23 mouse cellular contexts compared by ENCODE assay signal in genomic region chr9:109200349-109200748, GRCm38 (mm10). TPM values are rescaled to one million over a fixed set of nuclear protein-coding genes. Genes with fewer than 3 reads are reported as not detected.
"Had no signal": no experiment of that assay in that cellular context is flagged by ENCODE, and none has a peak within 500 bp of the region (broad histone marks: within the 10 kb centered on the region; RNA-seq: fewer than 3 reads in every experiment).

No protein-coding gene starts in this region.

- DNase-seq: kidney, adult 11 months; kidney, adult 9 months; kidney, postnatal 10 days; kidney, postnatal 4 days; liver; lung, embryonic 14.5 days; lung, postnatal 10 days; retina, postnatal 1 day; right cerebral cortex, postnatal 14 days; thymus, postnatal 36 days had no signal

- H3K4me3 ChIP-seq: layer of hippocampus, adult 2 months; limb, embryonic 12.5 days; liver, embryonic 15.5 days; midbrain, embryonic 13.5 days; myocyte; neural tube, embryonic 15.5 days had no signal

- ATAC-seq: midbrain, embryonic 13.5 days had no signal

- H3K27ac ChIP-seq: layer of hippocampus, adult 2 months; limb, embryonic 12.5 days; liver, embryonic 15.5 days; macrophage; midbrain, embryonic 13.5 days; neural tube, embryonic 15.5 days had no signal

- H3K4me1 ChIP-seq: limb, embryonic 12.5 days; liver, embryonic 15.5 days; midbrain, embryonic 13.5 days; neural tube, embryonic 15.5 days had no signal

RNA-seq across cellular contexts. Expression of gene Fbxw13, which starts 4.6 kb away (rescaled TPM):
- total RNA-seq: layer of hippocampus, adult 2 months; layer of hippocampus, postnatal 10 days; left cerebral cortex, postnatal 36 days; midbrain, postnatal 0 days had no signal
- polyA plus RNA-seq: limb, embryonic 12.5 days; liver, embryonic 15.5 days; lung, embryonic 14.5 days; macrophage; midbrain, embryonic 13.5 days; myocyte; neural tube, embryonic 11.5 days; neural tube, embryonic 15.5 days; stomach, embryonic 16.5 days; thymus, postnatal 0 days had no signal

RNA-seq across cellular contexts. Expression of gene Fbxw20, which starts 34.2 kb away (rescaled TPM):
- total RNA-seq: layer of hippocampus, adult 2 months; layer of hippocampus, postnatal 10 days; left cerebral cortex, postnatal 36 days; midbrain, postnatal 0 days had no signal
- polyA plus RNA-seq: limb, embryonic 12.5 days; liver, embryonic 15.5 days; lung, embryonic 14.5 days; macrophage; midbrain, embryonic 13.5 days; midbrain, postnatal 0 days; myocyte; neural tube, embryonic 11.5 days; neural tube, embryonic 15.5 days; stomach, embryonic 16.5 days; thymus, postnatal 0 days had no signal

RNA-seq across cellular contexts. Expression of gene Fbxw21, which starts 38.5 kb away (rescaled TPM):
- total RNA-seq: layer of hippocampus, adult 2 months; layer of hippocampus, postnatal 10 days; left cerebral cortex, postnatal 36 days; midbrain, postnatal 0 days had no signal
- polyA plus RNA-seq: limb, embryonic 12.5 days; liver, embryonic 15.5 days; lung, embryonic 14.5 days; macrophage; midbrain, embryonic 13.5 days; midbrain, postnatal 0 days; myocyte; neural tube, embryonic 11.5 days; neural tube, embryonic 15.5 days; stomach, embryonic 16.5 days; thymus, postnatal 0 days had no signal
